Mouse (Mus musculus) gastrocnemius, postnatal 14 days (tissue): ENCODE results near the gene Cfap20. TPM values are rescaled to one million over a fixed set of nuclear protein-coding genes. Genes with fewer than 3 reads are reported as not detected.
"Not testable (repeated sequence)": the region's sequence is repeated elsewhere in the genome, so short reads cannot be mapped to it uniquely, and the experiment has no call there.

Source experiments
- DNase-seq: peaks from one replicate; pipeline ENCODE4 v3.0.0; 2021; ENCODE audit warnings: mixed read lengths
- intact Hi-C: fragments of 180-260 bp; cut with DNase I; formaldehyde crosslinking; loops from one replicate; pipeline ENCODE4 v1.15.1; 2025; ENCODE audit warnings: low total_unique reads
- total RNA-seq, 2 experiments: library from RNA; stranded (reverse); gene quantifications; 2 replicates each; pipeline ENCODE4 v1.2.3; 2021

Gene Cfap20
- total RNA-seq, 2 experiments from 2014 or later: 9.7 to 13.1 TPM

GRCm38 (mm10) chr8:95380953-95381352, 53.7 kb downstream of the Cfap20 start:
- DNase-seq: no peak
- intact Hi-C loops: no loop called here

- DNase-seq, intact Hi-C loops: not testable (repeated sequence)
Observed at GRCm38 (mm10) chr8:95378928-95379327, 55.7 kb downstream of the Cfap20 start.

- DNase-seq: peak; percentile 51
- intact Hi-C loops: no loop called here
Observed at GRCm38 (mm10) chr8:95377863-95378291, 56.8 kb downstream of the Cfap20 start.

- DNase-seq: no peak
- intact Hi-C loops: no loop called here
Observed at GRCm38 (mm10) chr8:95377101-95377500, 57.6 kb downstream of the Cfap20 start.

- no peak for DNase-seq
- intact Hi-C loops: no loop called here
Observed at GRCm38 (mm10) chr8:95376309-95376999, 58.2 kb downstream of the Cfap20 start.

- intact Hi-C loops: no loop called here
- DNase-seq: no peak
Observed at GRCm38 (mm10) chr8:95375374-95375930, 59.2 kb downstream of the Cfap20 start.

GRCm38 (mm10) chr8:95374429-95374828, 60.2 kb downstream of the Cfap20 start:
- intact Hi-C loops: no loop called here
- no peak for DNase-seq

GRCm38 (mm10) chr8:95373389-95374002, 61.2 kb downstream of the Cfap20 start:
- no peak for DNase-seq
- intact Hi-C loops: no loop called here

Other genes with a start within 250 kb of the Cfap20 start
- 10 to 100 TPM; 11.2 to 11.5 TPM for gene Kifc3, start 232.1 kb downstream of the Cfap20 start, total RNA-seq
- gene Cngb1, start 128.3 kb downstream of the Cfap20 start, total RNA-seq: 1 to 10 TPM in 1 of 2 experiments, under 1 TPM in 1; 0.92 to 1.3 TPM
- not detected for gene Tepp, start 124.3 kb downstream of the Cfap20 start, total RNA-seq
- gene Zfp319, start 102.9 kb downstream of the Cfap20 start, total RNA-seq: 1 to 10 TPM; 5.4 to 6.1 TPM
- gene Usb1, start 102.6 kb downstream of the Cfap20 start, total RNA-seq: 1 to 10 TPM; 6.6 to 7.2 TPM
- gene Mmp15, start 82.6 kb downstream of the Cfap20 start, total RNA-seq: 10 to 100 TPM; 21.3 to 35.9 TPM
- gene Csnk2a2, start 55.2 kb upstream of the Cfap20 start, total RNA-seq: 10 to 100 TPM; 22.4 to 30.3 TPM
- not detected for gene Ccdc113, start 99.2 kb upstream of the Cfap20 start, total RNA-seq
- gene Prss54, start 141.5 kb upstream of the Cfap20 start, total RNA-seq: not detected
- gene Gins3, start 198.6 kb upstream of the Cfap20 start, total RNA-seq: under 1 TPM; 0.69 to 0.98 TPM
- 1 to 10 TPM; 6.5 to 8.8 TPM for gene Ndrg4, start 242.1 kb upstream of the Cfap20 start, total RNA-seq